Mouse (Mus musculus): ENCODE data around the gene Mst1r. TPM values are rescaled to one million over a fixed set of nuclear protein-coding genes. Genes with fewer than 3 reads are reported as not detected.

The Mst1r gene
- total RNA-seq (2021) (1 to 10 TPM; 3.1 to 3.3 TPM), polyA plus RNA-seq (2012; rRNA removed) (11.3 and 12.5 TPM in 2 replicates)
- long read RNA-seq, partial matches to known transcripts: 1 of 2 reads
- long read RNA-seq, other reads (novel, unspliced or antisense): 1 of 2 reads

DNA sequence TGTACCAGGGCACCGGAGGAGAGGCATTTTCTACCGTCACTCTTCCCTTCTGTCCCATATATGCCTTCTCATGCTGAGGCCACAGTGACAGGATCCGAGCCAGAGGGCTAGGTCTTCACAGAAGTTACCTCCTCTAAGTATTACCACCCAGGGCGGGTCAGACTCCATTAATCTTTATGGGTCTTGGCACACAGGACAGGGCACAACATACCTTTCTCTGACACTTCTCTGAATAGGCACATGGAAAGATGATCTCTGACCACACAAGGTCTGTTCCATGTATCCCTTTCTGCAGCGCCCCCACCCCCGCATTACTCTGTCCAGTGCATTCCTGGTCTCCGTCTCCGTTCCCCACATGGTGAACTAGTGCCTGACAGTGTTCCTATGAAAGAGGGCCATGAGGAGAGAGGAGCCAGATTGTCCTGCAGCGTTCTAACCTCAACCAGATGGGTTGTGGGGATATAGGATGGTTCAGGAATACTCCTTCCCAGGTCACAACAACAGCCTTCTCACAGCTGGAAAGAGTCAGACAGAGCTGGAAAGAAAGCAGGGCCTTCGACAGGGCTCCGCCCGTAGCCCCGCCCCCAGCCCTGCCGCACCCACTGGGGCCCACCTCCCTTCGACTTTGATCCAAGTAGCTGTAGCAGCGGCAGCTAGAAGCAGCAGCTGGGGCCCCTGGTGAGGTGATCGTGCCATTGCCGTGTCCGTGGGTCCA is at the start of gene Mst1r:
TSS of gene Mst1r (plus strand) at position 622 of the 715 bp plus-strand sequence.
- Histone ChIP-seq H3K36me3 (ENCODE audit: control insufficient read depth, insufficient read depth, low read length) (no peaks in the 10 kb centered on the region), H3K4me1 (ENCODE audit: control insufficient read depth, insufficient read depth, low read length) (peaks cover 4% of the 10 kb centered on the region), H3K4me3 (peak within 1 kb of the TSS; percentile 45), H3K9ac (ENCODE audit: low read depth, low read length) (peak within 1 kb of the TSS; percentile 66), H3K27me3 (ENCODE audit: control insufficient read depth, insufficient read depth, low read length) (no peaks in the 10 kb centered on the region), H3K27ac (peak within 1 kb of the TSS; percentile 74), H3K79me2 (replicated peaks; ENCODE audit: control insufficient read depth, insufficient read depth, low read length) (no peaks in the 10 kb centered on the region)
- TF ChIP-seq EP300 (IDR thresholded peaks at IDR 0.05; ENCODE audit: insufficient read depth, low read depth, low read length) (no peak), POLR2A (IDR thresholded peaks at IDR 0.05; ENCODE audit: insufficient read depth, low read depth, low read length) (peak; percentile 72)
- WGBS: 22% methylated on average over 19 of the region's 19 CpGs
- peak; percentile 87 to 88 for DNase-seq
- intact Hi-C loops (cut with DNase I): no loop called here

DNA sequence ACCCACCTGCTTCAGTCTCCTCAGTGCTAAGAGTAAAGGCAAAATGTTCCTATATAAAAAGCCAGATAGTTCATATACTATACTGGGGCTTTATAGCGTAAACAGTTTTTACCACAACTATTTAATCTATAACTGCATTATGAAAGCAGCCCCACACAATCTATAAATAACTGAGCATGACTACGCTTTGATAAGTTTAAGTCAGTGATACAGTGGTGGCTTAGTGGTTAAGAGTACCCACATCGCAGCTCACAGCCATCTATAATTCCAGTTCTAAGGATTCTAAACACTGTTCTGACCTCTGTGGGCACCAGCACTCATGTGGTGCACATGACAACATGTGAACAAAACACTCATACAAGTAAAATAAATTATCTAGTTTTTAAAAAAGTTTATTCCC is 48.3 kb upstream of the Mst1r start:
- H3K79me2 ChIP-seq (replicated peaks; ENCODE audit: control insufficient read depth, insufficient read depth, low read length): no peaks in the 10 kb centered on the region; the same call in 1 of the 2 replicates
- 71% methylated on average over 3 of the region's 3 CpGs for WGBS
- no peak overlapping the region for H3K4me3 ChIP-seq
- no peak overlapping the region for H3K9ac ChIP-seq (ENCODE audit: low read depth, low read length)
- TF ChIP-seq EP300 (IDR thresholded peaks at IDR 0.05; ENCODE audit: insufficient read depth, low read depth, low read length) (no peak), CTCF (IDR thresholded peaks at IDR 0.05) (no peak), POLR2A (IDR thresholded peaks at IDR 0.05; ENCODE audit: insufficient read depth, low read depth, low read length) (no peak)
- peaks cover 12% of the 10 kb centered on the region for H3K36me3 ChIP-seq (ENCODE audit: control insufficient read depth, insufficient read depth, low read length)
- intact Hi-C loops (cut with DNase I): no loop called here
- no peaks in the 10 kb centered on the region for H3K27me3 ChIP-seq (ENCODE audit: control insufficient read depth, insufficient read depth, low read length)
- DNase-seq: no peak
- no peaks in the 10 kb centered on the region for H3K4me1 ChIP-seq (ENCODE audit: control insufficient read depth, insufficient read depth, low read length)
- no peak overlapping the region for H3K27ac ChIP-seq

DNA sequence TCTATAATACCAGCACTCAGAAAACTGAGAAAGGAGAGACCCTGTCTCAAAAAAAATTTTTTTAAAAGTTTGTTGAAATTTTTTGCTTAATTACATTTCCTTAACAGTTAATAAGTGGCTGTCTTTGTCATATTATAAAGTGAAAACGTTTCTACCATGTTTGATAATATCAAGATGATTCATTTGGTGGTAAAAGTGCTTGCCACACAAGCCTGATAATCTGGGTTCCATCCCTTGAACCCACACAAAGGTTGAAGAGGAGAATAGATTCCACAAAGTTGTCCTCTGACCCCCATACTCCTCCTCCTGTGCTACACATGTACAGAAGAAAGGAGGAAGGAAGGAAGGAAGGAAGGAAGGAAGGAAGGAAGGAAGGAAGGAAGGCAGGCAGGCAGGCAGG is 42.2 kb upstream of the Mst1r start:
- intact Hi-C loops (cut with DNase I): no loop called here
- Histone ChIP-seq H3K27ac (no peak overlapping the region), H3K27me3 (ENCODE audit: control insufficient read depth, insufficient read depth, low read length) (no peaks in the 10 kb centered on the region), H3K4me1 (ENCODE audit: control insufficient read depth, insufficient read depth, low read length) (no peaks in the 10 kb centered on the region; the same call in none of the 2 replicates), H3K79me2 (replicated peaks; ENCODE audit: control insufficient read depth, insufficient read depth, low read length) (peaks cover 2% of the 10 kb centered on the region; the same call in 1 of the 2 replicates), H3K9ac (ENCODE audit: low read depth, low read length) (no peak overlapping the region), H3K36me3 (ENCODE audit: control insufficient read depth, insufficient read depth, low read length) (peaks cover 3% of the 10 kb centered on the region; the same call in 1 of the 2 replicates), H3K4me3 (no peak overlapping the region)
- no peak for DNase-seq
- TF ChIP-seq EP300 (IDR thresholded peaks at IDR 0.05; ENCODE audit: insufficient read depth, low read depth, low read length): no peak
- TF ChIP-seq POLR2A (IDR thresholded peaks at IDR 0.05; ENCODE audit: insufficient read depth, low read depth, low read length): no peak
- no peak for TF ChIP-seq CTCF (IDR thresholded peaks at IDR 0.05)
- 49% methylated on average over 1 of the region's 1 CpGs for WGBS

DNA sequence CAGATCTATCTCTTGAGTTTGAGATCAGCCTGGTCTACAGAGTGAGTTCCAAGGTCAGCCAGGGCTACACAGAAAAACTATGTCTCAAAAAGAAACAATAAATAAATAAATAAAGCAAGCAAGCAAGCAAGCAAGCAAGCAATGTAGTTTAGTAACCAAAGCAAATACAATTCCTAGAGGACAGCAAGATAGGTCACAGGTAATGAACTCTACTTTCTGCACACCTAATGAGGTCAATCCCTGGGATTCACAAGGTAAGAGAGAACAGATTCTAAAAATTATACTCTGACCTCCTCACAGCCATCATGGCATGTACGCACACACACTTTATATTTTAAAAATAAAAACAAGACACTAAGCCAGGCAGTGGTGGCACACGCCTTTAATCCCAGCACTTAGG is 40.6 kb upstream of the Mst1r start:
- Histone ChIP-seq H3K27ac (no peak overlapping the region), H3K27me3 (ENCODE audit: control insufficient read depth, insufficient read depth, low read length) (no peaks in the 10 kb centered on the region), H3K4me1 (ENCODE audit: control insufficient read depth, insufficient read depth, low read length) (no peaks in the 10 kb centered on the region; the same call in none of the 2 replicates), H3K9ac (ENCODE audit: low read depth, low read length) (no peak overlapping the region), H3K36me3 (ENCODE audit: control insufficient read depth, insufficient read depth, low read length) (peaks cover 2% of the 10 kb centered on the region), H3K4me3 (no peak overlapping the region), H3K79me2 (replicated peaks; ENCODE audit: control insufficient read depth, insufficient read depth, low read length) (peaks cover 2% of the 10 kb centered on the region; the same call in 1 of the 2 replicates)
- intact Hi-C loops (cut with DNase I): no loop called here
- WGBS: 97% methylated on average over 2 of the region's 2 CpGs
- TF ChIP-seq EP300 (IDR thresholded peaks at IDR 0.05; ENCODE audit: insufficient read depth, low read depth, low read length) (no peak), POLR2A (IDR thresholded peaks at IDR 0.05; ENCODE audit: insufficient read depth, low read depth, low read length) (no peak), CTCF (IDR thresholded peaks at IDR 0.05) (no peak)
- DNase-seq: no peak

DNA sequence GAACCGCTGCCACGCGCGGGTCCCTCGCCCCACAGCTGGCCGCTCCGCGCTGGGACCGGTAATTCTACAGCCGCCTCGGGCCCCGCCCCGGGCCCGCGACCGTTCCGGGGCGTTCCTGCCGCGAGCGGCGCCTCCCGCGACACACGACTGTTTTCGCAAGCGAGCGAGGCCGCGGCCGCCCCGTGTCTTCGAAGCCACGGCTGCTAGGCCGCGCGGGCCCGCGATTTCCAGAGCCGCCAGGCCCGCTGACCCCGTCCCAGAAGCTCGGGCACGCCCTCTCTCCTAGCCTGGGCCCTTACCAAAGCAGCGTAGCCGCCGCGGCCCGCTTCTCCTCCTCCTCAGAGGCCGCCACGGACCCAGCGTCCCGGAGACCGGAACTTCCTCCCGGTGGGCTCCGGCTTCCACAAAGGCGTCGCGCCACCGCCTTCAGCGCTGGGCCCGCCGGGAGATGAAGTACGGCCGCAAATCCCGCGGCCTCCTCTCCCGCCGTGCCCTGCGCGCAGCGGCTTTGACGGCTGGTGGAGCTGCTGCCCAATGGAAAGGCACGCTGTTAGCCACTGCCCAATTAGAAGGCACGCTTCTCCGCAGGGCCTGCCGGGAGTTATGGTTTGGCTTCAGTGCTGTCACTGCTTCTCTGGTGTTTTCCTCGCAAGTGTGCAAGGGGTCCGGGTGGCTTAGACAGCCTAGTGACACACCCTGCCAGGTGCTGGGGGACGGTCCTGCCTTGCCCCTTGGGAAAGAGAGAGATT is 34.1 kb upstream of the Mst1r start:
- intact Hi-C loops (cut with DNase I): loop anchor here (1.0 kb wide), 1 partner anchor 16 kb away; the partner anchor contains the start of gene Mon1a
- peak; percentile 93 to 98 for DNase-seq
- TF ChIP-seq POLR2A (IDR thresholded peaks at IDR 0.05; ENCODE audit: insufficient read depth, low read depth, low read length) (peak; percentile 99), CTCF (IDR thresholded peaks at IDR 0.05) (no peak), EP300 (IDR thresholded peaks at IDR 0.05; ENCODE audit: insufficient read depth, low read depth, low read length) (peak; percentile 27; the same call in 1 of the 2 replicates)
- no peaks in the 10 kb centered on the region; the same call in 1 of the 2 replicates for H3K79me2 ChIP-seq (replicated peaks; ENCODE audit: control insufficient read depth, insufficient read depth, low read length)
- no peaks in the 10 kb centered on the region; the same call in none of the 2 replicates for H3K4me1 ChIP-seq (ENCODE audit: control insufficient read depth, insufficient read depth, low read length)
- H3K27me3 ChIP-seq (ENCODE audit: control insufficient read depth, insufficient read depth, low read length): no peaks in the 10 kb centered on the region
- WGBS: under 1% methylated on average over 80 of the region's 80 CpGs
- peak overlapping the region; percentile 97 for H3K4me3 ChIP-seq
- H3K9ac ChIP-seq (ENCODE audit: low read depth, low read length): peak overlapping the region; percentile 97
- peak overlapping the region; percentile 85 for H3K27ac ChIP-seq
- H3K36me3 ChIP-seq (ENCODE audit: control insufficient read depth, insufficient read depth, low read length): peaks cover 7% of the 10 kb centered on the region

All from heart, adult 2 months (tissue).